Mouse (Mus musculus) liver, embryonic 14.5 days (tissue): Measurements from ENCODE around the gene Cacna1d. TPM values are rescaled to one million over a fixed set of nuclear protein-coding genes. Genes with fewer than 3 reads are reported as not detected.

Experiments used
- ATAC-seq: fragments of 200-750 bp; cut with Nextera tagmentation; 2 replicates; pipeline ENCODE4 v1.8.0; 2017; ENCODE audit warnings: moderate number of reproducible peaks, mild to moderate bottlenecking, moderate library complexity; ENCODE audit not compliant: insufficient read depth
- DNase-seq, 3 experiments: peaks; one replicate each; pipeline ENCODE4 v3.0.0-alpha.2; 2012 to 2013; ENCODE audit warnings: low read depth in 3 of 3, low spot score in 3 of 3
- H3K27ac ChIP-seq: fragments of 300-500 bp; sonication (generic); 2 replicates; pipeline ENCODE4 v1.5.1; 2014; ENCODE audit warnings: moderate library complexity, mild to moderate bottlenecking, control low read depth, inconsistent platforms
- H3K27me3 ChIP-seq: fragments of 300-500 bp; sonication (generic); 2 replicates; pipeline ENCODE4 v1.6.1; 2014; ENCODE audit warnings: mild to moderate bottlenecking, low read length, moderate library complexity; ENCODE audit not compliant: control insufficient read depth, insufficient read depth
- H3K36me3 ChIP-seq: fragments of 300-500 bp; sonication (generic); replicated peaks from 2 replicates; pipeline ENCODE4 v1.6.1; 2014; ENCODE audit warnings: low read depth; ENCODE audit not compliant: control insufficient read depth, insufficient read depth
- H3K4me1 ChIP-seq, 2 experiments: fragments of 200-500 bp in 1 of 2; fragments of 300-500 bp in 1 of 2; sonication (generic) in 1 of 2; replicated peaks; 2 replicates each; pipeline ENCODE4 v1.6.1; 2012 to 2014; ENCODE audit warnings: antibody characterized with exemption in 1 of 2, inconsistent platforms in 1 of 2, low read length in 1 of 2; ENCODE audit not compliant: control insufficient read depth in 2 of 2, insufficient read depth in 2 of 2
- H3K4me2 ChIP-seq: fragments of 300-500 bp; sonication (generic); 2 replicates; pipeline ENCODE4 v1.6.1; 2014; ENCODE audit warnings: low read depth, mild to moderate bottlenecking, control low read depth, moderate library complexity
- H3K4me3 ChIP-seq, 2 experiments: fragments of 200-500 bp in 1 of 2; fragments of 300-500 bp in 1 of 2; sonication (generic) in 1 of 2; 2 replicates each; pipeline ENCODE4 v1.5.1; 2012 to 2014; ENCODE audit warnings: low read depth in 2 of 2, low read length in 2 of 2, mild to moderate bottlenecking in 2 of 2, control low read depth in 1 of 2, inconsistent platforms in 1 of 2, moderate library complexity in 1 of 2; ENCODE audit not compliant: insufficient read depth in 1 of 2
- H3K9ac ChIP-seq: fragments of 300-500 bp; sonication (generic); replicated peaks from 2 replicates; pipeline ENCODE4 v1.6.1; 2014; ENCODE audit warnings: mild to moderate bottlenecking, control low read depth, moderate library complexity
- H3K9me3 ChIP-seq: fragments of 300-500 bp; sonication (generic); 2 replicates; pipeline ENCODE4 v1.6.1; 2016; ENCODE audit warnings: low read length, mixed read lengths; ENCODE audit not compliant: control insufficient read depth
- CTCF ChIP-seq: IDR thresholded peaks from 2 replicates; pipeline ENCODE4 v1.5.1; 2016; ENCODE audit warnings: antibody characterized with exemption, low read depth, control low read depth
- EP300 ChIP-seq: IDR thresholded peaks from 2 replicates; pipeline ENCODE4 v1.6.1; 2016; ENCODE audit warnings: antibody characterized with exemption, low read depth
- WGBS: fragments of 180-500 bp; shearing (Covaris S2); extraction: QIAGEN DNeasy Blood & Tissue Kit; methylation state at CpG from one replicate; pipeline ENCODE4 v1.1.7; 2014; ENCODE audit not compliant: insufficient replicate concordance; 5-methylcytosine and 5-hydroxymethylcytosine counted together
- polyA plus RNA-seq, 2 experiments: library from polyadenylated mRNA; depleted of rRNA in 1 of 2; stranded (reverse) in 1 of 2; unstranded in 1 of 2; fragments of >200 nt; fragmentation: Nextera tagmentation in 1 of 2; extraction: Ambion mirVana in 1 of 2; gene quantifications; 2 replicates each; pipeline versions ENCODE4 v1.2.1 to v1.2.3; 2012 to 2014

The Cacna1d gene
- polyA plus RNA-seq (2012; rRNA removed), result 0.15 and 0.17 TPM in 2 replicates
- 0.17 TPM in 1 of 2 replicates, not detected in the other for polyA plus RNA-seq (2014; fragmentation: Nextera tagmentation; extraction: Ambion mirVana)

DNA sequence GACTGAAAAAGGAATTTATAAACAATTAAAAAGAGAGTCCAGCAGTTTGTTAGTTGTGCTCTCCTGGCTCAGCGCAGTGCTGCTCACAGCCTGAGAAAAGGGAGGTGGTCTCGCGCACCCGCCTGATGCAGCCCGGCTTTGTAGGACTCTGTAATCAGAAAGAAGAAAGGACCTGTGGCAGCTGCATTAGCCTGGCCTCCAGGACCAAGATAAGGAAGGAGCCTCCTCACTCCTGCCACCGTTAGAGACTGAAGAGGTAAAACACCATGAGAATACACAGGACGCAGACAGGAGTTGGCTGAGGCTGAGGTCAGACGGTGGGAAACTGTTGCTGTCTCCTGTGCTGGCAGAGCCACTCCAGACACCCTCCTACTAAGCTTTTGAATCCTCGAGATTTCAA is at the start of gene Cacna1d:
TSS of gene Cacna1d (minus strand) at position 114 of the 400 bp plus-strand sequence.
- H3K36me3 ChIP-seq, result peaks cover 15% of the 10 kb centered on the region
- H3K9me3 ChIP-seq, result no peaks in the 10 kb centered on the region
- H3K4me3 ChIP-seq, result no peak within 1 kb of the TSS
- DNase-seq (no peak), ATAC-seq (no peak)
- no peaks in the 10 kb centered on the region for H3K27me3 ChIP-seq
- WGBS, result 63% methylated on average over 9 of the region's 9 CpGs
- peaks cover 0 to 2% of the 10 kb centered on the region in 2 experiments; a peak in 1 of 4 replicates for H3K4me1 ChIP-seq
- no peak within 1 kb of the TSS for H3K9ac ChIP-seq
- no peak within 1 kb of the TSS for H3K27ac ChIP-seq
- TF ChIP-seq CTCF, result no peak
- no peak for TF ChIP-seq EP300
- no peak within 1 kb of the TSS for H3K4me2 ChIP-seq

DNA sequence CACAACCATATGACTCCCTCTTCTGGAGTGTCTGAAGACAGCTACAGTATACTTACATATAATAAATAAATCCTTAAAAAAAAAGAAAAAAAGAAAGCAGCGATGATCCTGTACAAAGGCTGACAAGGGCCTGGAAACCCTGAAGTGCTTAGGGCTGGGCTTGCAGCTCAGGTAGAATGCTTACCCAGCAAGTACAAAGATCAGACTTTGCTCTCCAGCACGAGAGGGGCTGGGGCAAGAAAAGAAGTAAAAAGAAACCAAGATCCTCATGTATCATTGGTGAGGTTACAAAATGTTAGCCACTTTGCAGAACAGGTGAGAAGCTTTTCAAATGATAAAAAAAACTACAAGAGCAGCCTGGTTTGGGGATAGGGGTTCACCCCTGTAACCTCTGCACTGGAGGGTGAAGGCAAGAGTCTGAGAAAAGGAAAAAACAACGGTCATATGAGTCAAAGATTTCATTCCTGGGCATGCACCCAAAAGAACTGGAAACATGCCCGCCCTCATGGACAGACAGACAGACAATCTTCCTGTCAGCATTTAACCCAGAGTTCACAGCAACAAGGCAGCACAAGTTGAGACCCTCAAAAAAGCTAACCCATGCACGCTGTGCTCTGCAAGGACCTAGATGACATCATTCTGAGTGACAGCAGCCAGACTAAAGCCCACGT is 42.7 kb upstream of the Cacna1d start:
- no peak for DNase-seq

DNA sequence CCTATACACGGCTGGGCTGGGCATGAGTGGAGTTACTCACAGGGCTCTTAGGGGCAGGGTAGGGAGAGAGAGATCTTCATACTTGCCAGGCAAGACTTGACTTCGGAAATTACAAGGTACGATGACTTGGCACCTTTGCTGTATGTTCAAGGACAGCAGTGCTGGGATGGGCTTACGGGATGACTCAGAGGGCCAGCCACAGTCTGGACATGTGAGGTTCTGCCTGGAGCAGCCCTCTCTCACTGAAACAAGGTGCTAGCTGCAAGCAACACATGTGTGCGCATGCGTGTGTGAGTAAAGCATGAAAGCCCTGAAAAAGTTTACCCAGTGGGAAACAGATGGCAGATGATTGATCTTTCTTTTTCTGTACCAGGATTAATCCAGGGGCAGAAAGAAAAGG is 40.6 kb upstream of the Cacna1d start:
- ATAC-seq, result no peak

More for the DNA sequence above, 42.7 kb upstream of the Cacna1d start:
- no peak overlapping the region for H3K9ac ChIP-seq
- ATAC-seq, result no peak
- H3K4me3 ChIP-seq, result no peak overlapping the region
- H3K4me1 ChIP-seq, result no peaks in the 10 kb centered on the region
- no peaks in the 10 kb centered on the region for H3K36me3 ChIP-seq
- 67% methylated on average over 6 of the region's 6 CpGs for WGBS
- H3K27me3 ChIP-seq, result no peaks in the 10 kb centered on the region
- TF ChIP-seq CTCF (no peak), EP300 (no peak)
- no peak overlapping the region for H3K27ac ChIP-seq
- no peaks in the 10 kb centered on the region for H3K9me3 ChIP-seq
- H3K4me2 ChIP-seq, result no peak overlapping the region

DNA sequence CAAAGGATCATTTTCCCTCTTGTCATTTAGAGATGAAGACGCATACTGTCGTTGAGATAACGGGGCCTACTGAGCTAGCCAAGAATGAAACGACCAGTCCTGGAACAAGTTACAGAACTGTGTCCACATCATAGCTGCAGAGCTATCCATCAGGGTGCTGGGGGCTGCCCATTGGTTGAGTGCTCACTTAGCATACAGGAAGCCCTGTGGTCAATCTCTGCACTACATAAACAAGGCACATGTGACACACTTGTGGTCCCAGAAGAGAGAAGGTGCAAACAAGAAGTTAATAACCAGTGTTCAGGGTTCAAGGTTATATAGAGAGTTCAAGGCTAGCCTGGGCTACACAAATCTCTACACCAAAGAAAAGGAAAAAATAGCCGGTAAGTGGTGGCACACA is 40.2 kb upstream of the Cacna1d start:
- Histone ChIP-seq H3K36me3 (no peaks in the 10 kb centered on the region; the same call in 1 of the 2 replicates), H3K4me1 (no peaks in the 10 kb centered on the region), H3K4me2 (no peak overlapping the region), H3K9ac (no peak overlapping the region), H3K4me3 (no peak overlapping the region), H3K27ac (no peak overlapping the region), H3K9me3 (no peaks in the 10 kb centered on the region), H3K27me3 (no peaks in the 10 kb centered on the region)
- no peak for DNase-seq
- ATAC-seq, result no peak
- TF ChIP-seq CTCF, result no peak
- no peak for TF ChIP-seq EP300
- WGBS, result 64% methylated on average over 5 of the region's 5 CpGs

More for the DNA sequence above, 40.6 kb upstream of the Cacna1d start:
- Histone ChIP-seq H3K4me3 (no peak overlapping the region), H3K27me3 (no peaks in the 10 kb centered on the region), H3K4me1 (no peaks in the 10 kb centered on the region), H3K9ac (no peak overlapping the region), H3K4me2 (no peak overlapping the region), H3K36me3 (no peaks in the 10 kb centered on the region; the same call in 1 of the 2 replicates), H3K27ac (no peak overlapping the region), H3K9me3 (no peaks in the 10 kb centered on the region)
- no peak for TF ChIP-seq EP300
- TF ChIP-seq CTCF, result no peak
- WGBS, result 78% methylated on average over 6 of the region's 6 CpGs
- DNase-seq, result no peak

DNA sequence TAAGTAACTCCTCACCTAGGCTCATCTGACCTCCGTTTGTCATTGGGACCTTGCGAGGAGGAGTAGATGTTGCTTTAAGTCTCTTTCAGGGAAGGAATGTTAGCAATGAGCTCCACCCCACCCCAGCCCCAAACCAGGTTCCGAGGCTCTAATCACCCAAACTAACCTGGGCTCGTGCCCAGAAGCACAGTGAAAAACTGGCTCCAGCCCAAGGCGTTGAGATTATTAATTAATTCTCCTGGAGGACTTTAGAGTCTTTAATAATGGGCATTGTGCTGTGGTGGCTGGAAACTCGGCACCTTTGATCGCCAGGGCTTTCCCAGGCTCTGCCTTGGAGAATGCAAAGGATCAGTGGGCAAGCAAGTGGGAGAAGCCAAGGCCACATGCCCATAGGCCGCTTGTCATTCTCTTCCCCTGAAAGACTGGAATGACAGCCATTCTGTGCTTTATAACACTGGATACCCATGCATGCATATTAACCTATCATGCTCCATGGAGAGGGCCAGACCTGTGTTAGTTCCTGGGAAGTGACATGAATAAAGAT is 39.5 kb upstream of the Cacna1d start:
- Histone ChIP-seq H3K4me3 (no peak overlapping the region), H3K36me3 (no peaks in the 10 kb centered on the region; the same call in 1 of the 2 replicates), H3K9ac (no peak overlapping the region), H3K9me3 (no peaks in the 10 kb centered on the region), H3K27ac (no peak overlapping the region), H3K27me3 (no peaks in the 10 kb centered on the region), H3K4me2 (no peak overlapping the region), H3K4me1 (no peaks in the 10 kb centered on the region)
- DNase-seq, result no peak
- no peak for ATAC-seq
- TF ChIP-seq CTCF (no peak), EP300 (no peak)
- 69% methylated on average over 8 of the region's 8 CpGs for WGBS
